Mouse (Mus musculus) spleen, adult 12 weeks (tissue): ENCODE results near the gene Acyp1.

ENCODE experiments used
- DNase-seq: peaks from one replicate; pipeline ENCODE4 v3.0.0; 2022; ENCODE audit warnings: low spot score

The Acyp1 gene

GRCm38 (mm10) chr12:85233376-85234358 lies 54.6 kb downstream of the Acyp1 start:
- no peak for DNase-seq

- DNase-seq = no peak
Measured at GRCm38 (mm10) chr12:85227876-85228599, 60.2 kb downstream of the Acyp1 start.

GRCm38 (mm10) chr12:85227227-85227626 lies 61.0 kb downstream of the Acyp1 start:
- DNase-seq = no peak
